Mouse (Mus musculus) liver, embryonic 14.5 days (tissue): ENCODE data around the gene Dusp6. TPM values are rescaled to one million over a fixed set of nuclear protein-coding genes. Genes with fewer than 3 reads are reported as not detected.

ENCODE experiments used
- ATAC-seq: fragments of 200-750 bp; cut with Nextera tagmentation; 2 replicates; pipeline ENCODE4 v1.8.0; 2017; ENCODE audit warnings: moderate number of reproducible peaks, mild to moderate bottlenecking, moderate library complexity; ENCODE audit not compliant: insufficient read depth
- DNase-seq, 3 experiments: peaks; one replicate each; pipeline ENCODE4 v3.0.0-alpha.2; 2012 to 2013; ENCODE audit warnings: low read depth in 3 of 3, low spot score in 3 of 3
- H3K27ac ChIP-seq: fragments of 300-500 bp; sonication (generic); 2 replicates; pipeline ENCODE4 v1.5.1; 2014; ENCODE audit warnings: moderate library complexity, mild to moderate bottlenecking, control low read depth, inconsistent platforms
- H3K27me3 ChIP-seq: fragments of 300-500 bp; sonication (generic); 2 replicates; pipeline ENCODE4 v1.6.1; 2014; ENCODE audit warnings: mild to moderate bottlenecking, low read length, moderate library complexity; ENCODE audit not compliant: control insufficient read depth, insufficient read depth
- H3K36me3 ChIP-seq: fragments of 300-500 bp; sonication (generic); replicated peaks from 2 replicates; pipeline ENCODE4 v1.6.1; 2014; ENCODE audit warnings: low read depth; ENCODE audit not compliant: control insufficient read depth, insufficient read depth
- H3K4me1 ChIP-seq, 2 experiments: fragments of 200-500 bp in 1 of 2; fragments of 300-500 bp in 1 of 2; sonication (generic) in 1 of 2; replicated peaks; 2 replicates each; pipeline ENCODE4 v1.6.1; 2012 to 2014; ENCODE audit warnings: antibody characterized with exemption in 1 of 2, inconsistent platforms in 1 of 2, low read length in 1 of 2; ENCODE audit not compliant: control insufficient read depth in 2 of 2, insufficient read depth in 2 of 2
- H3K4me2 ChIP-seq: fragments of 300-500 bp; sonication (generic); 2 replicates; pipeline ENCODE4 v1.6.1; 2014; ENCODE audit warnings: low read depth, mild to moderate bottlenecking, control low read depth, moderate library complexity
- H3K4me3 ChIP-seq, 2 experiments: fragments of 200-500 bp in 1 of 2; fragments of 300-500 bp in 1 of 2; sonication (generic) in 1 of 2; 2 replicates each; pipeline ENCODE4 v1.5.1; 2012 to 2014; ENCODE audit warnings: low read depth in 2 of 2, low read length in 2 of 2, mild to moderate bottlenecking in 2 of 2, control low read depth in 1 of 2, inconsistent platforms in 1 of 2, moderate library complexity in 1 of 2; ENCODE audit not compliant: insufficient read depth in 1 of 2
- H3K9ac ChIP-seq: fragments of 300-500 bp; sonication (generic); replicated peaks from 2 replicates; pipeline ENCODE4 v1.6.1; 2014; ENCODE audit warnings: mild to moderate bottlenecking, control low read depth, moderate library complexity
- H3K9me3 ChIP-seq: fragments of 300-500 bp; sonication (generic); 2 replicates; pipeline ENCODE4 v1.6.1; 2016; ENCODE audit warnings: low read length, mixed read lengths; ENCODE audit not compliant: control insufficient read depth
- CTCF ChIP-seq: IDR thresholded peaks from 2 replicates; pipeline ENCODE4 v1.5.1; 2016; ENCODE audit warnings: antibody characterized with exemption, low read depth, control low read depth
- EP300 ChIP-seq: IDR thresholded peaks from 2 replicates; pipeline ENCODE4 v1.6.1; 2016; ENCODE audit warnings: antibody characterized with exemption, low read depth
- polyA plus RNA-seq, 2 experiments: library from polyadenylated mRNA; depleted of rRNA in 1 of 2; stranded (reverse) in 1 of 2; unstranded in 1 of 2; fragments of >200 nt; fragmentation: Nextera tagmentation in 1 of 2; extraction: Ambion mirVana in 1 of 2; gene quantifications; 2 replicates each; pipeline versions ENCODE4 v1.2.1 to v1.2.3; 2012 to 2014

The Dusp6 gene
- polyA plus RNA-seq, 2 experiments, result 8.3 to 9.5 TPM

- Histone ChIP-seq H3K36me3 (no peaks in the 10 kb centered on the region), H3K9ac (no peak overlapping the region), H3K4me2 (no peak overlapping the region), H3K27ac (no peak overlapping the region), H3K9me3 (no peaks in the 10 kb centered on the region), H3K4me3 (no peak overlapping the region), H3K27me3 (no peaks in the 10 kb centered on the region), H3K4me1 (no peaks in the 10 kb centered on the region)
- TF ChIP-seq EP300 (no peak), CTCF (no peak)
- DNase-seq (no peak), ATAC-seq (no peak)
These were observed 54.0 kb downstream of the Dusp6 start for GRCm38 (mm10) chr10:99317057-99317456.

Other genes starting within 250 kb of the Dusp6 start
- gene Poc1b, start 156.2 kb upstream of the Dusp6 start, polyA plus RNA-seq (2012; rRNA removed), result 5.6 TPM in 2 replicates
- gene Poc1b, start 156.2 kb upstream of the Dusp6 start, polyA plus RNA-seq (2014; fragmentation: Nextera tagmentation; extraction: Ambion mirVana), result 5.9 and 7.2 TPM in 2 replicates
- 0.63 and 0.81 TPM in 2 replicates for gene Galnt4, start 155.1 kb upstream of the Dusp6 start, polyA plus RNA-seq (2012; rRNA removed)
- 2.7 and 2.9 TPM in 2 replicates for gene Galnt4, start 155.1 kb upstream of the Dusp6 start, polyA plus RNA-seq (2014; fragmentation: Nextera tagmentation; extraction: Ambion mirVana)
- not detected in 2 replicates for gene Phxr2, start 136.9 kb upstream of the Dusp6 start, polyA plus RNA-seq (2012; rRNA removed)
- not detected in 2 replicates for gene Phxr2, start 136.9 kb upstream of the Dusp6 start, polyA plus RNA-seq (2014; fragmentation: Nextera tagmentation; extraction: Ambion mirVana)